Mouse (Mus musculus): ENCODE data around the gene Acad12.

DNA sequence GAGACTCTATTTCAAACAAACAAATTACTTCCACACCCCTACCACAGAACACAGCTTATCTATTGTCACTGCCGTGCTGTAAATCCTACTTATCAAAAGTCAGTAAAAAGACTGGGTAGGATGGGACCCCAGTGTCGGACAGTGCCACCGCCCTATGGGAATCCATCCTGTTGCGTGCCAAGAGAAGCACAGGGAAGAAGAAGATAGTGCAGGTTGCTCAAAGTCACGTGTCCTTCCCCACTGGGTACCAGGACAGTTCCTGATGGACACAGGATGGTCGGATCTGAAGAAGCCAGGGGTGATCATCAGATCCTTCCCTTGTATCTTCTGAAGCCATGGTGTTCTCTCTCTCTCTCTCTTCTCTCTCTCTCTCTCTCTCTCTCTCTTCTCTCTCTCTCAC, 23.0 kb downstream of the Acad12 start:
- TF ChIP-seq CTCF (IDR thresholded peaks at IDR 0.05; ENCODE audit: insufficient read depth, low read depth, low read length) (no peak), POLR2A (IDR thresholded peaks at IDR 0.05; ENCODE audit: insufficient read depth, low read depth, low read length) (no peak)

Data from olfactory bulb, adult 2 months (tissue).